Mouse (Mus musculus): Measurements from ENCODE around the gene Manf. TPM values are rescaled to one million over a fixed set of nuclear protein-coding genes. Genes with fewer than 3 reads are reported as not detected.

The Manf gene
- 100 to 1,000 TPM; 240 to 272 TPM for total RNA-seq (2021)
- long read RNA-seq, experiment 1, transcript Manf-202 (4 exons, 2,247 nt), result major isoform, 24 of 25 reads
- long read RNA-seq, experiment 1, partial matches to known transcripts, result 0 of 25 reads
- long read RNA-seq, experiment 1, other reads (novel, unspliced or antisense), result 1 of 25 reads
- long read RNA-seq, experiment 2, transcript Manf-202 (4 exons, 2,247 nt), result major isoform, 85 of 175 reads
- long read RNA-seq, experiment 2, partial matches to known transcripts, result 1 of 175 reads
- long read RNA-seq, experiment 2, other reads (novel, unspliced or antisense), result 87 of 175 reads

DNA sequence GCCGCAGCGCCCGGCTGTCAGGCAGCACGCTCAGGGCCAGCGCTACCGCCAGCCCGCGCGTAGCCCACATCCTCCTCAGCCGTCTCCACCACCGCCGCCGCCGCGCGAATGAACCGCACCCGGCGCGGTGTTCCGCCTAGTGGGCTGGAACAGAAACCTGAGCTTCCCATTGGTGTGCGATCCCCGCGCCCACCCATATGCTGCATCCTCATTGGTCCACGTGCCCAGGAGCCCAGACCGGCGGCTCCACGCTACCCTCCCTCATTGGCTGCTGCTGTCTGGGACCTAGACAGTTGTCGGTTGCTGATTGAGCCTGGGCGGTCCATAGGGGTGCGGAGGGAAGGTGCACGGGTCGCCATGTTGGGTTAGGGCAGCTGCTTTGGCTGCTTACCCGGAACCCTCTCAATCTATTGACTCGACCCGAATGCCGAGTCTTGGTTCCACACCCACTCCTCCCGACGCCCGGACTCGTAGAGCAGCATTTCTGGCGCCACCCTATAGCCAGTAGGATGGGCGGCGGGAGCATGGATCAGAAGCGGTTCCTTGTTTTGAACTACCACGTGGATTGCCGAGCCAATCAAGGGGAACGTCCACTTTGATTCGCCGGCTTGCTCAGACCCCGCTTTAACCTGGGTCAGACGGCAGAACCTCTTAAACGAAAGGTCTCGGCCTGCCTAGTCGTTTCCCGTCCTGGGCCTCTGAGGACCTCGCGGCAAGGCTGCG is at the start of gene Manf:
Gene Manf, minus strand, starts transcription at position 151 of the 723 bp plus-strand sequence.
- DNase-seq (ENCODE audit: low spot score in 2 of 2), result peak; percentile 92 to 94

- no peak for DNase-seq (ENCODE audit: low spot score in 2 of 2)
Observed at GRCm38 (mm10) chr9:106934998-106935397, 43.2 kb upstream of the Manf start.

DNA sequence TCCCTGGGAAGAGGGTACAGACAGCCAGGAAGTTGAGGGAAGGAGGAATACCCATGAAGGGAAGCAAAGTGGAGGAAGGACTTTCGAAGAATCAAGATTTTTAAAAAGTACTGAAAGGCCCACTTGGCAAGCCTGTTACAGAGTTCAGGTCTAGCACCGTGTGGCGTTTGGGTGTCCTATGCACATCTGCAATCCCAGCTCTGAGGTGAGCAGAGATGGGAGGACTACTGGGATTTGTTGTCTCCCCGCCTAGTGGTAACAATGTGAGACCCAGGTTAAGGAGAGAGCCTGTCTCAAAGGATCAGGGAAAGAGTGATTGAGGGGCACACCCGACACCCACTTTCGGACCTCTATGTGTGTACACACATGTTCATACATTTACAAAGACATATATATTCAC is 23.1 kb upstream of the Manf start:
- no peak for DNase-seq (ENCODE audit: low spot score in 2 of 2)

- DNase-seq (ENCODE audit: low spot score in 2 of 2), result no peak
Observed at GRCm38 (mm10) chr9:106913759-106914158, 22.0 kb upstream of the Manf start.

GRCm38 (mm10) chr9:106911624-106912023 is 19.8 kb upstream of the Manf start:
- DNase-seq (ENCODE audit: low spot score in 2 of 2), result no peak

GRCm38 (mm10) chr9:106908715-106909114 is 16.9 kb upstream of the Manf start:
- no peak for DNase-seq (ENCODE audit: low spot score in 2 of 2)

DNA sequence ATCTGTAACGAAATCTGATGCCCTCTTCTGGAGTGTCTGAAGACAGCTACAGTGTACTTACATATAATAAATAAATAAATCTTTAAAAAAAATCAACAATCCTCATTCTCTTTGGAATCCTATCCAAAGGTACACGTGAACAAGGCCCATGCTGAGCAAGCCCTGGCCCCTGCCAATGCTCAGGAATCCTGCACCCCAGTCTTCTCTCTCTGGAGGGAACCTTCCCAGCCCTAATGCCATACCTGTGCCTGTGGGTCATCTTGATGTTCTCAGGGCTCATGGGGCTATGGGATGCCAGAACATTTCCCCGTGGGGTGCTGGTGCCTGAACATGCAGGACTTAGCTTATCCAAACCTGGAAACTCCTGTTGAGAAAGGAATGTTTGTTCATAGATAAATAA is 16.4 kb upstream of the Manf start:
- DNase-seq (ENCODE audit: low spot score in 2 of 2), result no peak

DNA sequence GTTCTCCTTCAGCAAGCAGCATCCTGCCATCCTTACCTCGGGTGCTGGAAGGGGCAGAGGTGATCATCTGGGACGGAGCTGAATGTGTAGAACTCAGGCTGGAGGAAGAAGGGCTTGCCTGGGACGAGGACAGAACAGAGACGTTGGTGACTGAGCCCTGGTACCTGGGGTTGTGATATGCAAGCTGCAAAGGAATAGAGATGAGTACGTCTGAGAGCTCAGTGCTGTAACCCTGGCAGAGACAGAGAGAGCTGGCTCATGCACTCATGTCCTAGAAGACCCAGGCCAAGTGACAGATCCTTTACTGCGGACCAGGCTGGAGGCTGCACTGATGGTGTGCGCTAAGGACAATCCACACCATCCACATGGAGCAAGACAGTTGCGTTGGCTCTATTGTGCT is 14.8 kb upstream of the Manf start:
- DNase-seq (ENCODE audit: low spot score in 2 of 2), result no peak

DNA sequence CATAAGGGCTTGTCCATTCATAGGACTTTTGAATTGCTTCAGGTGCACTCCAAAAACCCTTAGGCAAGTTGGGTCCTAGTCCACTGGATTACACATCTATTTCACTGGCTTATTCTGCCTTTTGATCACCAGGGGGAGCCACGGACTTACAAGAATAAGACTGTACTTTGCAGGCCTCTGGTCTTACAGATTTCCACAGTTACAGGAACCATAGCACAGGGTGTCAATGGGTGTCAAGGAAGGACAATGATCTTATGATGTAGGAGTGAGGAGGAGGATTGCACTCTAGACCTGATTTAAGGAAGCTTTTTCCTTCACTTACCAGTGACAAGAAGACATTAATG is 12.0 kb upstream of the Manf start:
- peak in 1 of 2 experiments; percentile 27 for DNase-seq (ENCODE audit: low spot score in 2 of 2)

- DNase-seq (ENCODE audit: low spot score in 2 of 2), result peak in 1 of 2 experiments; percentile 12
Observed at GRCm38 (mm10) chr9:106903099-106903790, 11.5 kb upstream of the Manf start.

- peak in 1 of 2 experiments; percentile 13 for DNase-seq (ENCODE audit: low spot score in 2 of 2)
Observed at GRCm38 (mm10) chr9:106901596-106901995, 9.8 kb upstream of the Manf start.

- DNase-seq (ENCODE audit: low spot score in 2 of 2), result peak in 1 of 2 experiments; percentile 10
Observed at GRCm38 (mm10) chr9:106898901-106899300, 7.1 kb upstream of the Manf start.

DNA sequence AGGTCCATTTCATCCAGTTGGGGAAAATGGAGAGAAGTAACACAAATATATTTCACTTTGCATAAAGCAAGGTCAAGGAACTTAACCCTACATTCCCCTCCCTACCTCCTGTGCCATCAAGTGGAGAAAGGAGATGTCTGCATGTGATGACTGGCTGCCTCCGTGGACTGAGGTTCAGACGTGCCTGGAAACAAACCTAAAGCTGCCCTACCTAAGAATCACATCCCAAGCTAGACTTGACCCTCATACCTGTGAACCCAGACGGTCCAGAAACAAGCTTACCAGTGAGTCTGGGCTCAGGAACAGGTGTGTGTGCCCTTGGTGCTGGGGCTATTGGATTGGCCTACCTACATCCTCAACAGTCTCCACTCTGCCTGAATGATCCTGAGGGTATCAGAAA is 1.5 kb upstream of the Manf start:
- DNase-seq (ENCODE audit: low spot score in 2 of 2), result no peak

DNA sequence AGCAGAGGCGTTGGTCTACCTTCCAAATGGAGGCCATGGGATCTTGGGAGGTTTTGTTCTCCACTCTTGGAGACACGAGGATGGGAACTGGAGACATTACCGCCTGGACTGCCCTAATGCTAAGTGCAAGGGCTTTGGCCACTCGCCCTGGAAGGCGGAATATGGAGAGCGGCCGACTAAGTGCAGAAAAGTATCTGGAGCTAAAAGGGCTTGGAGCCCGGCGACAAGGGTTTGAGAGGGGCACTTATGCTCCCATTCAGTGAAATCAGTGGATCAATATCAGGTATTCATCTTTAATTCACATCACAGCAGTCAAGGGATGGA is 735 bp upstream of the Manf start:
- no peak for DNase-seq (ENCODE audit: low spot score in 2 of 2)

DNA sequence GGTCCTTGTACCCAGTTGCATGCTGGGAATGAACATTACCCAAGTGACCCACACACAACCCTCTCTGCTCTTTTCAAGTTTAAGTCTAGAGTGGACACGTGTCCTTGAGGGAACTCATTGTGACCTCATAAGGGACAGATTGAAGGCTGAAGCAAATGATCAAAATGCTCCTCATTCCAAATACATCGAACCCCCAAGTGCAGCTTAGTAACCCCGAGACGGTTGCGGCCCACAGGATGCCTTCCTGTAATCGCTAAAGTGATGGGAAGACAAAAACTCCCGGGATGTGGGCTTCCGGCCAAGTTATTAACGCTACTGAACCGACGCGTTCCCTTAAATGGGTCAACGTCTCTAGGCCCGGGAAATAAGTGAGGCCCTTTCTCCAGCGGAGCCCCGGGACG is 438 bp downstream of the Manf start:
- no peak for DNase-seq (ENCODE audit: low spot score in 2 of 2)

- DNase-seq (ENCODE audit: low spot score in 2 of 2), result peak; percentile 40 to 62
Observed at GRCm38 (mm10) chr9:106890496-106891240, 1.1 kb downstream of the Manf start.

GRCm38 (mm10) chr9:106889321-106889720 is 2.5 kb downstream of the Manf start:
- DNase-seq (ENCODE audit: low spot score in 2 of 2), result no peak

DNA sequence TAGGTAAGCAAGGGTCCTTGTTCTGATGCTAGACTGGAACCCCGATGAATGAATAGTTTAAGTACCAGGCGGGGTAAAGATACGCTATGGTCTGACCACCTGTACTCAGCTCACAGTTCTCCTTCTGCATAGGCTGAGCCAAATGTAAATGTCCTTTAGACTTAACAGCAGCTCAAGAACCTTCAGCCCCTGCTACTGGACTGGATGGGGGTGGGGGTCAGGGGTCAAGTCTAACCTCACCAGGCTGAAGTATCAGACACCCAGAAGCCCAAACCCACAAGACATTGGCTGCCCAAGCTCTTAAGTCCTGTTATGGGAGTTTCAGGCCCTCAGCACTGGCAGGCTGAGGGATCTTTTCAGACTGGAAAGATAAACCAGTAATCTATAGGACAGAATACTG is 3.4 kb downstream of the Manf start:
- no peak for DNase-seq (ENCODE audit: low spot score in 2 of 2)

DNA sequence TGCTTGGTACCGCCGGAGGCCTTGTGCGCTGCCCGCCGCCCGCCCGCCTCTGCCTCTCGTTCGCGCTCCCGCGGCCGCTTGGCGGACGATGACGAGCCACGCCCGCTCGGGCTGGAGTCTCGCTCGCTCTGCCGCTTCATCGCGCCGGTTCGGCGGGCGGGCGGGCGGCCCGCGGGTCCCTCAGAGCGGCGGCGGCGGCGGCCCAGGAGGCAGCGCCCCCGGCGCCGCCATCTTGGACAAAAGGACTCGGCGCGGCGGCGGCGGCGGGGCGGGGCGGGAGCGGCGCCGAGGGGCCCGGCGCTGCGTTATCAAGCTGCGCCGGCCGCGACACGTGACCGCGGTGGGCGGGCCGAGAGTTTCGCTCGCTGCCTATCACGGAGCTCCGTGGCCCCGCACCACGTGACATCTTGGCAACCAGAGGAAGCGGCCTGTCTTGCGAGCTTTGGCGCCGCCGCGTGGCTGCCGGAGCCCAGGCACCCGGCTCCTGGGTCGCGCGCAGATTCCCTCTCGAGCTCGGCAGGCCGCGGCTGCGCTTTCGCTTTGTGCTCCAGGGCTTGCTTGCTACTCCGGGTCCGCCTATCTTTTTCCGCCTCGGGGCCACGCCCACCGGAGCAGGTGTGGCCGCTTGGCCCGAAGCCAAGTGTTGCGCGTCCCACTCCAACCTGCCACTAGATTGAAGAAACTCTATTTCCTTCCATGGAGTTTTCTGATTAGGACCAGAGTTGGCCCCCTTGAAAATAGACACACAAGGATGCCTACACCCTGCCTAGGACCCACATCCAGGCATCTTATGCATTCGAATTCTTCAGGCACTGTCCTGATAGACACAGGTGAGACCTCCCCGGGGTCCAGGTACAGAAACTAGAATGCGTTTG is 4.7 kb downstream of the Manf start, which contains the start of gene Rbm15b:
Gene Rbm15b, minus strand, starts transcription at position 601 of the 875 bp plus-strand sequence.
- DNase-seq (ENCODE audit: low spot score in 2 of 2), result peak; percentile 96
